Mouse (Mus musculus) right cerebral cortex, postnatal 36 days (tissue): ENCODE data around the gene Phgdh.

Source experiments
- DNase-seq, 2 experiments: peaks; one replicate each; pipeline ENCODE4 v3.0.0; 2022; ENCODE audit warnings: low spot score in 2 of 2, mixed read lengths in 1 of 2

Gene Phgdh

DNA sequence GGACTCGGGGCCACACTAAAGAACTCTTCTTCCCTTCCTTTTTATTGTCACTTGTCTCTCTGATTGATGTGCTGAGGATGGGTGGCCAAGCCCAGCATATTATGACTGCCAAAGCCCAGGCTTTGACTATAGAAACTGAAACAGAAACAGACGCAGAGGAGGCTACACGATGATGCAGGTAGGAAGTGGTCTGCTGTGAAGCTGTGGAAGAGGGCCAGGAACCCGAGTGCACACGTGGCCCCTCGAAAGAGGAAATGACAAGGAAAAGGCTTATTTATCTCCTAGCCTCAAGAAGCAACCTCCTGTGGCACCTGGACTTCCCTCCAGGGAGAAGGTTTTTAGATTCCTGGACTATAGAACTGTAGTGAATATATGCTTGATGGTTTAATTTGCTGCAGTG lies 8.3 kb upstream of the Phgdh start:
- no peak for DNase-seq

DNA sequence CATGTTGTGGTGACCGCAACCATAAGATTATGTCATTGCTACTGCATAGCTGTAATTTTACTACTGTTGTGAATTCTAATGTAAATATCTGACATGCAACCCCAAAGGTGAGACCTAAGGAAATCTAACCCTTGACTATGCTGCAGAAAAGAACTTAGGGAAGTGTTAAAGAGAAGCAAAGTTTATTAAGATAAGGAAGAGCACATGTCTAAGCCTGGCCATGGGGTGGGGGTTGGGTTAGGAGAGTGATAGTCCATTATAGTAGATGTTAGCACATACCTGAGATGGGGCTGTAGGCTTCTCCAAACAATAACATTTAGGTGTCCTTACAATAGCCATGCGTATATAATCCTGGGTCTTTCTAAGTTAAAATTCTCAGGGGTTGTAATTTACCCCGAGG lies 3.4 kb upstream of the Phgdh start:
- no peak for DNase-seq

DNA sequence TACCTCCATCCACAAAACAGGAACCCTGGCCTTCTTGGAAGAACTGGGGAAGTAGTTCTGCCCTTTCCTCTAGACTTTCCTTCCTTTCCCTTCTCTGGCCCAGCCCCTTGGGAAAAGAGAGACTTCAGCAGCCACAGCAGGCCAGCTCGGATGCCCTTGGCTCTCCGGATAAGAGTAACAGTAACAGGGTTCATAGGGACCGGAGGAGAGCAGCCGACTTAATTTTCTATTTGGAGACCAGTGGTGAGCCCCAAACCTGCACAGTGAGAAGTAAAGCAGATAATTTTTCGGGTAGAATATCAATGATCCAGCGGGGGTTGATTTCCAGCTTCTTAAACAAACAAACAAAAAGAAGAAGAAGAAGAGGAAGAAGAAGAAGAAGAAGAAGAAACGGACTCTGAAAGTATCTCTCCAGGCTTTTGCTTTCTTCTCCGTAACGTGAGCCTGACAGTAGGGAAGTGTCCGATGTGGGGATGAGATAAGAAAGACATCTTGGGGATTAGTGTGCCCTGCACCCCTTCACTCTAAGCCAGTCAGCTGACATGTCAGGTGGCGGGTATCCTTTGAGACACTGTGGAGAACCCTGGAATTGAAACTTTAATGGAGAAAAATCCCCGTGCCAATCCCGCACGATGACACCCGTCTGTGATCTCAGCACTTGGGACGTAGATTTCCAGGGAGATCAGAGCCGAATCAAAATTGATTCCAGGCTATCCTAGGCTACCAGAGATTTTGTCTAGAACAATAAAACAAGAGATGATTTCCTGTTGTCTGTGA lies 1.2 kb upstream of the Phgdh start:
- DNase-seq, result no peak

DNA sequence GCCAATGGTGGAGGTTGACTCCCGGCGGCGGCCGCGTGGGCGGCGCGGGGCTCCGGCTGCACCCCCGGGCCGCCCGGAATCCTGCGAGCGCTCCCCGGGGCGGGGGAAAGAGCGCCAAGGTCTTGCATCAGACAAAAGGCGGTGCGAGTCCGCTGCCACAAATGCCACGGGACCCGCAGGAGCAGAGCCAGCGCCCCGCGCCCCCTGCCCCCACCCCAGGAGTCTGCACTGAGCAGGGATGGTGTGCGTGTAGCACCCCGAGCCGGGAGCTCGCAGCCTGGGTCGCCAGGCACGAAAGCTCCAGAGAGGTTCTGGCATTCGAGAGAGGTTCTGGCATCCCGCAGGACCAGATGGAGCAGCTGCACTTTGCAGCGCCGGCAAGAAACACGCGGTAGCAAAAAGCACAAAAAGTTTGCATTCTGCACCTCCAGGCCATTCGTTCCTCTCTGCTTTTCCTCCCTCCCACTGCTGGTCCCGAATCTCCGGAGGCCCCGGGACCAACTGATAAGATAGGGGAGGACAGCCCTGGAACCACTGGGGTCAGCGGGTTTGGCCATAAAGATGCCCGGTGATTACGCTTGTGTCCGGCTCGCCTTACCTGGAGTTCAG lies 589 bp downstream of the Phgdh start:
- peak in 1 of 2 experiments; percentile 12 for DNase-seq

DNA sequence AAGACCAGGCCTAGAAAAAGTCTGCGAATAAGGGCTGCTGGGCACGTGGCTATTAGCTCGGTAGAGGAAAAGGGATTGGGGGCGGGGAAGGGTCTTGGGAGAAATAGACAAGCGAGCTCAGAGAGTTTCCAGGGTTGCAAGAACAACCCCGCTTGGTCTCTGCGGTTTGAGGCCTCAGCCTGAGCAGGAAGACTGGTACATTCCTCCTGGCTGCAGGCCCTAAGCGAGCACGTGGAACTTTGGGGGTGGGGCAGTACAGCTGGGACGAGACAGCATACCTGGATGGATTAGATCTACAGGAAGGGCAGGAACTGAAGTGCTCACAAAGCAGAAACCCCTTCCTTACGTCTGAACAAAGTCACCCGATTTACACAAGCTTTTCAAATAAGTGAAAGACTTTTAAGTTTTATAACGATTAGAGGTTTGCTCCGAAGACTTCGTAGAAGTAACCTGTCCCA lies 1.2 kb downstream of the Phgdh start:
- peak in 1 of 2 experiments; percentile 28 for DNase-seq

DNA sequence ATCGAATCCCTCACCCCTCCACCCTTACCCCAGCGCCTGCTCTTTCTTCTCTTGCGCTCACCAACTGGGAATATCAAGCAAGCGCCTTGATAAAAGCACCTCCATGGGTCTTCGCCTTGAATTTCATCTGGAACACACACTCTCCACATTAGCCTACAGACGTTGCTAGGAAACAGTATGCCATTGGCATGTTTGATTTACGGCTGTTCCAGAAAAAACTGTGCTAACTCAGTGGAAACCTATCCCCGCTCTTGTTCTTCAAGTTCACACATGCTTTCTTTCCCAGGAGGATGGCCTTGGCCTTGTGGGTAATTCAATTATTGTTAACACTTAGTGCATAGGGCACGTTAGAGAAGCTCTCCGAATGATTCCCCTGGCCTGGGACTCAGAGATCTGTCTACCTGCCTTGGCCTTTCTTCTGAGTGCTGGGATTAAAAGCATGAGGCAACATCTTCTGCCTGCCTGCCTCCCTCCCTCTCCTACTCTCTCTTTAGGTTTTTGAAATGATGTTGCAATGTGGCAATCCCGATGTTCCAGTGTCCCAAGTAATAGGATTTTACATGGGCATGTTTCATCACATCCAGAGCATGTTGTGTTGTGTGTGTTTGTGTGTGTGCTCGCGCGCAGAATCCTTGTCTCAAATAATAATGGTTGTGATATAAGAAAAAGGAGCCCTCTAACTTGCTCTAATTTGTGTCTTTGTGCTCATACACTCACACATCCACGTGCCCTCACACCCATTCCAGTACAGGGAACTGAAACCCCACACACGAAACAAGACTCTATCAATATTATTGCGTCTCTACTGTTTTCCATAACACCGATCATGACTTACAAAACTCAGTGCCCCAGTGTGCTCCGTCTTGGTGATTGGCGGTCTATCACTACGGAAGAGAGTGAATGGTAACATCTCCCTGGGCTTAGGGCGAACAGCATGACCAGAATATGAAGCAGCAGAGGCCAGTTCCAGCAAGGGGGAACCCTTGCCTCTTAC lies 2.8 kb downstream of the Phgdh start:
- DNase-seq, result no peak

DNA sequence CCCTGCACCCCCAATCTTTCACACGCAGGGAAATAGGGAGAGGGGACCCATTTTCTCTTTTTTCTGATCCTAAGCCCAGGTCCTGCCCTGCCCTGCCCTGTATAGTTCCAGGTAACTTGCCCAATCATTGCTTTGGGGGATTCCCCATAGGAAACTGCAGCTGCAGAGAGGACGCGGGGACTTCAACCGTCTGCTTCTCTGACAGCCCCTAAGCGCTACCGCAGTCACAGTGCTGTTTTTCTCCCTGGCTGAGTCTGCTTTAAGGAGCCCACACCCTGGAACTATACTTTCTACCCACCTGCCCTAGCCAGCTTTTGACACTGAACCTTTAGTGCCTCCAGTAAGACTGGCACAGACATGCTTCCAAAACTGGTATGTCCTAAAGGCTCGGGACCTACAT lies 3.9 kb downstream of the Phgdh start:
- no peak for DNase-seq

DNA sequence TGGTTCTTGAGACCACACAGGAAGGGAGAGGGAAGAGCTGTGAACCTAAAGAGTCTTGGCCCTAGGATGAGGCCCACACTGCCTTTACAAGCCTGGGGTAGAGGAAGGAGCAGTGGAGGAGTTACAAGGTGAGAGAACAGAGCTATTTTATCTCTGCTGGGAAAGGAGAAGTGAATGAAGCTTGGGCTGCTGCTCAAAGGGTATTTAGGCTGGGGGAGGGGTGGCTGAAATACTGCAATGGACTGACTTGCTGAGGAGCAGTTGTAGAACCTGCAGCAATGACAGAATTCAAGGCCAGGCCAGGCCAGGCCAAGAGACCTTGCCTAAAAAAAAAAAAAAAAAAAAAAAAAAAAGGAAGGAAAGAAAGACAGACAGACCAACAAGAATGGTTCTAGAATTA lies 4.5 kb downstream of the Phgdh start:
- DNase-seq, result no peak

DNA sequence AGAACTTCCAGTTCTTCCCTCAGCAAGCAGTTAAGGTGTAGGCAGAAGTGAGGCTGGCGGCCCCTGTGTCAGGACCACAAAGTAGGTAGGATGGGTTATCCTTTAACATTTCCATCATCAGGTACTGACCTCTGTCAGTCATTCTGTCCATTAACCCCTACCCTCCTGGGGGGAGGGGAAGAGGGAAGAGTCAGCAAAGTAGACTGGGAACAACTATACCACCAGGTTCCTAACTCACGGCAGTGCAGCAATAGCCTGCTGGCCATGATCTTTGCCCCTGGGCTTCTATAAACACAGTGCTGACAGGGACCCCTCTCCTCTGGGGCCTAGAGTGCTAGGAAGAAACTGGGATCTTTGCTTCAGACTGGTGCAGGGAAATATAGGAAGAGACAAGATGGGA lies 5.8 kb downstream of the Phgdh start:
- DNase-seq, result no peak

DNA sequence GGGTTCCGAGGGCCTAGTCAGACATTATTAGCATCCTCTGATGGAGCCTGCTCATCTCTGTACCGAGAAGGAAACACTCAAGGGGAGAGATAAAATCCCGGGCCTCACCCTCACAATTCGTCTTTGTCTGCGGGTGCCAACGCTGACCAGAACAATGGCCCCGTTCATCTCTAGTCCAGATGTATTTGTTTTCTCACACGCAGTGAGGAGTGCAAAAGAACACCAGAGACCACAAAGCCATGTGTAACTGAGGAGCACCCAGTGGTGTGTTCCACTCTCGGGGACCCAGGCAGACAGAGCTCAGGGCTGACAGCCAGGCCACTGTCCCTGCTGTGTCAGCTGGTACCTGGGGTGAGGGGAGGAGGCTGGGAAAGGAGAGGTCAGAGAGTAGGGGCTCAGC lies 15.6 kb downstream of the Phgdh start:
- peak in 1 of 2 experiments; percentile 13 for DNase-seq

DNA sequence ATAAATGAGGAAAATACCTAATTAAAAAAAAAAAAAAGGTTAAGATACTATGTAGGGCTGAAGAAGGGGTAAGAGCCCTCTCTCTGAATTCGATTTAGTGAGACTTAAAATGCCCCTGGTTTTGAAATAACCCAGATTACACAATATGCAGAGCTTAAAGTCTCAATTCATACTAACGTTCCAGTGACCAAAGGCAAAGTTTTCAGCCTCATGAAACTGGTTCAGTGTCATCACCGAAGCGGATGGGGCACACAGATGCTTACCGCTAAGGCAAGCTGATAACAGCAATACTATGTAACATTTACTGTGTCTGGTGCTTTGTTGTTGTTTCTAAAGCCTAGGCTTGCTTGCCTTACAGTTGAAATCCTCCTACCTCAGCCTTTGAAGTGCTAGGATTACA lies 17.6 kb downstream of the Phgdh start:
- no peak for DNase-seq

DNA sequence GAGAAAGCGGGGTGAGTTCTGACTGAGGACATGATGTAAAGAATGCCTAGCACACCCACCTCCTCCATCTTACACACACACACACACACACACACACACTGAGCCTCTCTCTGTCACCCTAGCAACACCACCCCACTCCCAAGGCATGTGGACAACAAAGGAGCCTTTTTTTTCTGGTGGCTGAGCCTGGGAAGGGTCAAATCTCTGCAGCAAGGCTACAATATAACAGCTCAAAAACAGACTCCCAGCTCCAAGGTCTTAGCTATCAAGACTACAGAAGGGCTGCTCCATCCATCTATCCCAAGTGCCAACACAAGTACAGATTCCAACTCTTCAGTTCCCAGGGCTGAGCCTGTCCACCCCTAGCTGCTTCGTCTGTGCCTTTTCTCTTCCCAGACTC lies 20.6 kb downstream of the Phgdh start:
- no peak for DNase-seq

DNA sequence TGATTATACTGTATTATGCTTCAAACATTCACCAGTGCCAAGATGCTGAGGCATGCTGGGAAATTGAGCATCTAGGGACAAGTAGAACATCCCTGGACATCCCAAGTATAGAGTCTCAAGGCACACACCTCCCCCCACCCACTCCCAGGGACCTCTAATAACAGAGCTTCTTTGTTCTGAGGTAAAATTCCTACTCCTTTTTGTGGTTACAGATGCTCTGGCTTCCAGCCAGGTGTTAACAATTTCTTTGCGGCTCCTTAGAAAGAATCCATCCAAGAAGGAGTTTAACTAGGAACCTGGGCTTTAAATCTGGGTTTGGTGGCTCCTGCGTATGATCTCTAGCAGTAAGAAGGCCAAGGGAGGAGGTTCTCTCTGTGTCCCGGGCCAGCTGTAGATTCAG lies 22.6 kb downstream of the Phgdh start:
- no peak for DNase-seq

DNA sequence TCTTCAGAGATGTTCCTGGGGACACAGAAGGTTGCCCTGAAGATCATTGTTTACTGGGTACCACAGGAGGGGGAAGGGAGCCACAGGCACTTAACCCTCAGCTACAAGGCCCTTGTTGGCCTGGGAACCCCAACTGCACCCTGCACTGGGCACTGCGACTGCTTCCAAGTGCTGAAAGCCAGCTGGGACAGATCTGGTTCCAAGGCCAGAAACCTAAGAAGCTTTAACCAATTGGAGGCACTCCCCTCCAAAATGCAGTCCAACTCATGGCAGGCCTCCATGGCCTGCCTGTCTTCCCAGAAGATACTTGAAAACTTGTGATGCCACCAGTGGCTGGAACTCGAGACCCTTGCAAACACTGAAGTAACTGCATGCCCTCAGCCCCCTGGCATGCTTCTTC lies 24.6 kb downstream of the Phgdh start:
- DNase-seq, result peak in 1 of 2 experiments; percentile 10

DNA sequence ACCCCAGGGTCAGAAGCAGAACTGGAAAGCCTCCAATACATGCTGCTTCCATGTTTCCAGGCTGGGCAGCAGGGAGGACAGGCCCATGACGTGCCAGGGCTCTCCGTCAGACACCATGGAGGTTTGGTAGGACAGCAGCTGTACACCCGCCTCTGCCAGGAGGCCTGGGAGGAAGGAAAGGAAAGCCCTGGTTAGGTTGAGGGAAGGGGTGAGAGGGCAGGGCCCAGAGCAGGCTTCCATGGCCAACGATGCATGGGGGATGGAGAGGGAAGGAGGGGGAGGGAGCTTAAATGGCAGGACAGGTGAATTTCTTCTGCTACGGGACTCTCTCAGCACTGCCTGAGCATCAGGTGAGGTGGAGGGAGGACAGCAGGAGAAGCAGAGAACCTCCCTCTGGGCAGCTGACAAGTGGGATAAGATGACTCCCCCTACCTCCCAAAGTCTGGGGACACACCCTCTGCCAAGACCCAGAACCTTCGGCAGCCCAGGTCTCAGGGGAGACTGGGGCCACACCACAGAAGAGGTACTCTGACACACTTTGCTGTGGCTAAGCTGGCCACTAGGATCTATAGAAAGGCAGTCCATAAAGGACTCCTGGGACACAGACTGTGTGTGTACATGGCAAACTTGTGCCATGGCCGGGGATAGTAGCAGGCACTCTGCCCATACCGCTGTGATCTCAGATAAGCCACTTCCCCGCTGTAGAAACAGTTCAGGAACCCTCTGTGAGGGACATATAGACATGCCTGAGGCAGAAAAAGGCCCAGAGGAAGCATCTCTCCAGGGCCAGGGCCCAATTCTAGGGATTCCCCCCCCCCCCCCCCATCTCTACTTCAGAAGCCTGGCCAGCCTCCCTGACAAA lies 26.3 kb downstream of the Phgdh start:
- DNase-seq, result no peak

DNA sequence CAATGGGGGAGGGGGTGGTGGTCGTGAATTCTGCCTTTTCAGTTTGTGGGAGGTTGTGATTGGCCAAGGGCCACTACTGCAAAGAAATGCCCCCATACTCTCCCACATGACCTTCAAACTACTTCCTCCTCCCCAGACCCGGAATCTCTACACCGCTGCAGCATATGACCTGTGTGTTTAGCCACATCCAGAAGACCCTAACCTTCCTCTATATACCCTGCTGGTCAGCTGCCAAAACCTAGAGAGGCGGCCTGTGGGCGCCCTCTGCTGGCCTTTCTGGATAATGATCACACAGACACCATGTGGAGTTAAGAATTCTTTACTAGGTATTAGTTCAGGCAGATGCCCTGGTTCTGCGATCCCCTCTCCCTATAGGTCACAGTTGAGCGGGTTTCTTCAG lies 26.9 kb downstream of the Phgdh start:
- DNase-seq, result peak in 1 of 2 experiments; percentile 20

DNA sequence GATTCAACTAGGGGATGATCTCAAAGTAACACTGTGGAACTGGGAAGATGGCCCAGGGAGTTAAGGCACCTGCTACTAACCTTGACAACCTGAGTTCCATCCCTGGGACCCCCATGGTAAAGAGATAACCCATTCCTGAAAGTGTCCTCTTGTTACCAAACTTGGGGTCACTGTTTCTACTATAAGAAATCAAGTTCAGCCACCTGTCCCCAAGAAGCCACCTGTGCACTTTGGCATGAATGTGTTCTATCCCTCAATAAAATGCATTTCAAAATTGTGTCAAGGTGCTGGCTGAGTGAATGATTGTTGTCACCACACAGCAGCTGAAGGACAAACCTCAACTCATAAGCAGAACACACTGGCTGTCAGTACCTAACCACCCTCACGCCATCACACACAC lies 29.3 kb downstream of the Phgdh start:
- DNase-seq, result no peak

DNA sequence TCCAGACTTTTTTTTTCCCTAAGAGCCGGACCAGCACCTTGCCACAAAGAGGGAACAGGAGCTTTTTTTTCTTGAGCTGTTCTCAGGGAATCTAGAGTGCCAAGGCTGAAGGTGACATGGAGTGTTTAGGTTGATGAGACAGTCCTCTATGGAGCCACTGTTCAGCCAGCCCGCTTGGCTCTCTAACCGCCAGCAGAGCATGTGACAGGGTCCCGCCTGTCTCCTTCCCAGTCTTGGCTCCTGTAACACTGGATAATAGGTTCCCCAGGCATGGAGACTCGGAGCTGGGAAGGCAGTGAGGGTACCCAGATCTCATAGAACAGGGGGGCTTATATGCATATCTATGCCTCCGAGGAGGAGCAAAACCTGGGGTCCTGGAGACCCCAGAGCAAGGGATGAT lies 31.2 kb downstream of the Phgdh start:
- DNase-seq, result no peak

DNA sequence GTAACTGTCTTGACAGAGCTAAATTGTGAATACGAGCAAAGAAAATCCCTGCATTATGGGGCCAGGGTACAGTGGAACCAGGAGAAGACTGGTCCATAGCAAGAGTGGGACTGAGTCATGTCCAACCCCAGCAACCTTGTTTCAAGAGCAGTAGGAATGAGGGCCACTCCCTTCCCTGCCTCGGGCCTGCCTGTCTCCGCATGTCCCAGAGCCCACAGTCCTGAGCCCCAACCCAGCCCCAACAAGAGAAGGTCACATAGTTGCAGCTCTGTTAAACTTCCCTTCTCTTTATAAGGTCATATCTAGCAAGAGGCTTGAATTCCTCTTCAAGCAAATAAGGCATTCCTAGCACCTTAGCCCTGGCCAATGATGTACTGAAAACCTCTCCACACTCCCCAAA lies 38.0 kb downstream of the Phgdh start:
- no peak for DNase-seq

DNA sequence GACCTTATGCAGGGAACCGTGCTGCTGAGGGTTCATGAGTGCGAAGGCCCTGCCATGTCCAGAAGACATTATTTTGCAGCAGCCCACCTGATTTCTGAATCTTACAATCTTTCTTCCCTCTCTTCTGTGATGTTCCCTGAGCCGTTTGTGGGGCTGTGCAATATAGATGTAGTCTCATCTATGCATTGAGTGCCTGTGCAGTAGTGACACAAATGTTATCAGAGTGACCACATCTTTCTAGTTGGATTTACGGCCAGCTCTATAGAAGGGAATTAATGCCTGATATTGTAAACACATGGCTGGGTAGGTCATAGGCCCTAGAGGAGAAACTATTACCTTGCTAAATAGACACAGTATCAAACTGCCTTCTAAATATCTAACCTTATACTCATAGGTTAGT lies 39.5 kb downstream of the Phgdh start:
- DNase-seq, result no peak

DNA sequence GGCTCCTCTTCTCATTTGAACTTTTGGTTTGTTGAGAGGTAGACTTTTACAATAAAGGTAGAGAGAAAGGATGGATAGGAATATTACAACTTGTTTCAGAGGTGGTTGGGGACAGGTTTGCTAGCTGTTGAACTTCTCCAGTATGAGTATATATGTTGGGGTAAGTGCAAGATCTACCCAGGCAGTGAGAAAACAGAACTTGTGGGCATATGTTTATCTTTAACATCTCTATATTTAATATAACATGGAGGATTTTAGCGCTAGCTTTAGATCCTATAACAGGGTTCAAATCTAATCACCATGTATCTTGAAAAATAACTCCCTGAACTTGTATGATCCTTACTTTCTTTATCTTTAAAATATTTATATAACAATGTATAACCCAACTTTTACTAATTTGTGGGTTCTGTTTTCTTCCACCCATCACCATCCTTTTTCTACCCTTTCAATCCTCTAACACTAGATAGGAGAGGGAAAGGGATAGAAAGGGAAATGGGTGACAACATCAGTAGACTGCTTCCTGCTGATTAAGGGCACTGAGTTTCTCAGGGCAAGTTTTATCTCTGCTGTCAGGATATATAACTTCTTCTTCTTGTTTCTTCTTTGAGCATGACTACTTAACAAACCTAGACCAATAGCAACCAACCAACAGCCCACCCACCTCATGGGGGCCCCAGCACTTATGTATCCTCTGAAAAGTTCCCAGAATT lies 40.2 kb downstream of the Phgdh start:
- DNase-seq, result no peak
